Mouse (Mus musculus) hematopoietic stem cell, adult 5-6 weeks (primary cell): ENCODE measurements around the gene Asic4. TPM values are rescaled to one million over a fixed set of nuclear protein-coding genes. Genes with fewer than 3 reads are reported as not detected.
A peak's percentile ranks its signal among the peaks of the same experiment; 100 is the strongest.

Experiments used
- ATAC-seq, 2 experiments: fragments of 125-278 bp in 1 of 2; replicated peaks in 1 of 2; 2 replicates each; pipeline ENCODE4 v1.8.0; 2016 to 2017; ENCODE audit warnings: inconsistent platforms in 2 of 2, mild to moderate bottlenecking in 2 of 2, moderate number of reproducible peaks in 2 of 2, low read depth in 1 of 2, moderate TSS enrichment in 1 of 2; ENCODE audit not compliant: low FRiP score in 2 of 2, poor library complexity in 2 of 2, severe bottlenecking in 2 of 2, insufficient read depth in 1 of 2, low TSS enrichment in 1 of 2
- total RNA-seq: library from RNA; stranded (forward); fragments of 172-1452, 232-1000 nt; gene quantifications from 2 replicates; pipeline ENCODE4 v1.2.3, GENCODE M21; 2017

Asic4 gene
- total RNA-seq, 1 experiment from 2014 or later = not detected

DNA sequence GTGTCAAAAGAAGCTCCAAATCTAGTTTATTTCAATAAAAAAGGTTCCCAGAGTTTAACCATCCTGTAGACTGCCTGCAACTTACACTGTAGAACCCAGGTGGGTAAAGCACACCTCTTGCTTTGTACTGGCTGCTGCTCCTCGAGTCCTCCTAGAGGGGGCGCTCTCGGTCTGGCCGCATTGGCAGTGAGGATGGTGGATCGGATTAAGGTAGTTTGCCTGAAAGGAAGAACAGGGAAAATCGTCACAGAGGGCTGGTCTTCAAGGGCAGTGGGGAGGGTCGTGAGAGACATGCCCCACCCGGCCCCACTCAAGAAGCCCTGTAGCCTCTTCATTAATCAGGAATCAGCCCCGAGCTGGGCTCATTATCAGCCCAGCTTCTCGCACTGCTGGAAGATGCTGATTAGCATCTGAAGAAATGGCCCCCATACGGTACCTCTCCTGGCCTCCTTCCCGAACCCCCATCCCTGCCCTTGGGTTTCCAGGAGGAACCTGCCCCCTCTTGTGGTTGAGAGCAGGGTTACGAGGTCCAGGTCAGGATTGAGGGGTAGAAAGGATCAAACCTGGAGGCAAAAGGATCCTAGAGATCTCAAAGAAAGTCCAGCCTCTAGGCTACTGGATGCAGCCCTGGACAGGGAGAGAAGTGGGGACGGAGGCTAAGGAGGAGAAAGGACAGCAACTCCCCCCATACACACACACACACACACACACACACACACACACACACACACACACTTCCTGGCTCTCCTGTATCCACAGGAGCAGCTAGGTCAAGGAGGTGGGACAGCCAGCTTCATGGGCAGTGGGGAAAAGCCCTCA is 6.7 kb downstream of the Asic4 start:
- no peak for ATAC-seq

DNA sequence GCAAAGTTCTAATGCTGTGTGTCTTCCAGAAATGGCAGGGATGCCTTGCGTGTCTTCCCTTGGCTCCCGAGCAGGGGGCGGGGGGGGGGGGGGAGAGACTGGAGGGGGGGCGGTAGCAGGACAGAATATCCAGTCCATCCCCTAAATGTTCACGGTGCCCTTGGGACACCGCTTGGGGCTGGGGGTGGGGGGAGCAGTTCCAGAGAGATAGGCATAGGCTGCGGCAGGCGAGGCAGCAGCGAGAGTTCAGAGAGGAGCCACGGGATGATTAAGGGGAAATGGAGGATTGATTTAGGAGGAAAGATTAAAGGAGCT is 7.4 kb downstream of the Asic4 start:
- no peak for ATAC-seq

DNA sequence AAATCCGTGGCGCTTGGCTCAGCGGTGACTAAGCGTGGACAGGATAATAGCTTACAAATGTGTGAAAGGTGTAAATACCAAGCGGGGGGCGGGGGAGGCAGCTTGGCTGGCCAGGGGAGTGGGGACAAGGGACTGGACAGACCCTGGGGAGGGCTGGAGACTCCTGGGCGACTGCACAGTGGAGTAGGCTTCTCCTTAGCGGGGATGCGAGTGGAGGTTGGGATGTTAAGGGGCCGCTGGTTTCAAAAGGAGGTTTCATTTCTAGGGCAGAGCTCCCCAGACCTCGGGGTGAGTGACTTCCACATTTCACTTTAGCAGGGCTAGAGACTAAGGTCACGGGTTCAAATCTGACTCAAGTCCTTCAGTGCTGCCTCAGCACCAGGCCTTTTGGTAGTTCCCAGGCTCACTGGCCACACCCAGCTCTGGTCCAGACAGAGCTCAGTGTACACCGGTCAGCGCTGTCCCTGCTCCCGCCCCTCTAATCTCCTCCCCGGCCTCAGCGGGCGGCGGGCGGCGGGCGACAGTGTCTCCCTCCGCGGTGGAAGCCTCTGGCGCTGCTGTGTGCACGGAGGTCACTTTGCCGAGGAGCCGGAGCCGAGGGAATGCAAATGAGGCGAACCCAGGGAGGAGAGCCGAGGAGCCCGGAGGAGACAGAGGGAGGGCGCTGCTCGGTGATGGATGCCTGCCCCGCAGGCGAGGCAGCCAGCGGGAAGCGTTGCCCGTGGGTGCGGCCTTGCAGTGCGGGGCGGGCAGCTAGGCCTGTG is 8.0 kb downstream of the Asic4 start:
- peak in 1 of 2 experiments; percentile 41; a peak in 1 of 4 replicates for ATAC-seq

DNA sequence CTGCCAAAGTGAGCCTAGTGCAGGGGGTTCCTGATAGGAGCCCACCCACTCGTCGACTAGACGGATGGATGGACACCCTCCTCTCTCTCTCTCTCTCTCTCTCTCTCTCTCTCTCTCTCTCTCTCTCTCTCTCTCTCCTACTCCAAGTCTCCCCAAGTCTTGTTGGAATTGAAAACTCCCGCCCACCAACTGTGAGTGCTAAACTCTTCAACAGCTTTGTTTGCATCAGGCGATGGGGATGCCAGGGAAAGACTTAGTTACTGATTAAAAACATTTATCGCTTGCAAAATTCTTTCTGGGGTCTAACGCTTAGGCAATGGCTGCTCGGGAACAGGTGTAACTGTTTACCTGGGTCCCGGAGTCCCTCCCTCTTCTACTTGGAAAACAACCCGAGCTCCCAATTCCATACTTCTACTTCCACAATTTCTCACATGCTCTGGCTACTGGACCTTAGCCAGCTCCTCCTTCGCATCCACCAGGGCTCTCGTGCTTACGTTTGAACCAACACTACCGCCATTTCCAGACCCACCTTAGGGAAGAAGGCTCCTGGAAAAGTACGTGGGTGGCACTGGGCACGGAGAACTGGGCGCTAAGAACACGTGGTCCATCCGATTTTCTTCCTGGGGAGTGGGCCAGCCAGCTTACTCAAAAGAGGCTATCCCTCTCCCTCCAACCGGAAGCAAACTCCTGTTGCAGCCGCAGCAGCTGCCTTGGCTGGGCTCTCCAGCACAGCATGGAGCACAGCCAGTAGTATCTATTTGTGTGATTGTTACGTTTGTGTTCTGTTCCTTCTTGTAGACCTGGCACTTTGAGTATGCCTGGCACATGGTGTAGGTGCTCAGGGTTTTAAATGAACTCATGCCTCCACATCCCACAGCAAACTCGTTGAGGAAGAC is 8.8 kb downstream of the Asic4 start:
- no peak for ATAC-seq

DNA sequence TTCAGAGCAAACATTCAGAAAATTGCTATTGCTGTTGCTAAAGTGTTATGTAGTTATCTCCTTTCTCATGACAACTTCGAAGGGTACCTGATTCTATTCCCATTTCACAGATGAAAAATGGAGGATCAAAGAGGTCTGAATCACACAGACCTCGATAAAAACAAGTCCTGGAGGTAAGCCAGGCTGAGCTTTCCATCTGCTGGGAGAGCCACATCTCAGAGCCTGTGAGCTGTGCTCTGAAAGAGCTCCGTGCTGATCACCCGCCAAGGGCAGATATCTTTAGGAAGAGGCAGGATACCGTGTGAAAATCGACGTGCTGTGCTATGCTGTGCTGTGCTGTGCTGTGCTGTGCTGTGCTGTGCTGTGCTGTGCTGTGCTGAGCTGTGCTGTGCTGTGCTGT is 10.1 kb downstream of the Asic4 start:
- ATAC-seq = no peak

DNA sequence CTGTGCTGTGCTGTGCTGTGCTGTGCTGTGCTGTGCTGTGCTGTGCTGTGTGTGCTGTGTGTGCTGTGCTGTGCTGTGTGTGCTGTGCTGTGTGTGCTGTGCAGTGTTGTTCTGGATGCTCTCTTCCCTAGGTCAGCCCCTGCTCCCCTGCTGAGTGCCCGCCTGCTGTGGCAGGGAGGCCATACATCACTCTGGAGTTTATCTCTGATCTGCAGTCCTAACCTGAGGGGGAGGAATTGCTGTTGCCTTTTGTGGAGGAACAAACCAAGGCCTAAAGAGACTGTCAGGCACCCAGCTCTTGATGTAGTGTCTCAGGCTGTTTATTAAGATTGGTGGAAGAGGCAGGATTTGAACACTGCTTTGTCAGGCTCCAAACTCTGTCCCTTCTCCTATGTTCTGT is 12.4 kb downstream of the Asic4 start:
- no peak for ATAC-seq

DNA sequence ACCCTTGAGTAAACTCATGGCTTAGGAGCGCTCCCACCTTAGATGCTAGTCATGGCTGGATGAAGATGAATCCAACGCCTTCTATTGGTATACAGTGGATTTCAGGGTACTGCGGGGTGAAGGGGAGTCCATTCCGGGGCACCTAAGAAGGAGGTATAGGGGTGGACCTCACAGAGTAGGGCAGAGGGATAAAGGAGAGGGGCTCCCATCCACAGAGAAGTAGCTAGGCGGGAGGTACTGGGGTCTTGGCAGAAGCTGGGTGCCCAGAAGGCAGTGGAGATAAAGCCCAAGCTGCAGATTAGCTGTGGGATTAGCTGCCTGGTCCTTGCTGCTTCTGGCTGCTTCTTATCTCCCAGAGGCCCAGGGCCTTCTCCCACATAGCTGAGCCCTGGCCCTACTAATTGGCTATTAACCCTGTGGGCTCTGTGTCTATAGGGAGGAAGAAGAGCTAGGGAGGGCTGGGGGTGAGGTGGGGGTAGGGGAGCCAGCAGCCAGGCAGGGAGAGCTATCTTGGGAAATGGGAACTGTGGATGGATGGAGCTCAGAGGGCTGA is 13.5 kb downstream of the Asic4 start:
- ATAC-seq = no peak

DNA sequence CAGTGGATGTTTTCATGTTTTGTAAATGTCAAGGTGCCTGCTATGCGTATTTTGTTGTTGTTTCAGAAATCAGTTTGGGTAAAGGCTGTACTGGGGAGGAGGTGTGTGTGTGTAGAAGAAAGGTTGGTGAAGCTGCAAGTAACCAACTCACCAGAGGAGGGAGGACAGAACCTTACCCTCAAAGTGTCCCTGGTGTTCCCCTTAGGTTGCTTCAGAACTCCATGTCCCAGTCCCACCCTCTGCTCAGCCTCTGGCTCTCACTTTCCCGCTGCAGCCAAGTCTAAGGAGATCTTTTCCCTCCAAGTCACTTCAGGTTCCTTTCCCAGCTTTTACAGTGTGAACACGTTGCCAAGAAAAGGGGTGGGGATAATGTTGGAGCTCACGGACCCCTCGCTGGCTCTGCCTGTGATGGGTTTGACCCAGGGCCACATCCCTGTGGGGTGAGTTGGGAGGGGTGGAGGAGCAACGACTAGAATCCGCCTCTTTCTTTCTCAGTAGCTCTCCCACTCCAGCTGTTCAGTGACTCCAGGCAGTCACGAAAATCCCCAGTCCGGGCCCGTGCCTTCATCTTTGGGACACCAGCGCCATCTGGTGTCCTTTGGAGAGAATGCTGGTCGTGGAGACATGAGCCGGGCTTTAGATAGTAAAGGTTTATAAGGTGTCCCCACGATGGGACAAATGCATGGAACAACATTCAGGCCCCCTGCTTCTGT is 17.1 kb downstream of the Asic4 start:
- peak; percentile 62 to 71 for ATAC-seq

DNA sequence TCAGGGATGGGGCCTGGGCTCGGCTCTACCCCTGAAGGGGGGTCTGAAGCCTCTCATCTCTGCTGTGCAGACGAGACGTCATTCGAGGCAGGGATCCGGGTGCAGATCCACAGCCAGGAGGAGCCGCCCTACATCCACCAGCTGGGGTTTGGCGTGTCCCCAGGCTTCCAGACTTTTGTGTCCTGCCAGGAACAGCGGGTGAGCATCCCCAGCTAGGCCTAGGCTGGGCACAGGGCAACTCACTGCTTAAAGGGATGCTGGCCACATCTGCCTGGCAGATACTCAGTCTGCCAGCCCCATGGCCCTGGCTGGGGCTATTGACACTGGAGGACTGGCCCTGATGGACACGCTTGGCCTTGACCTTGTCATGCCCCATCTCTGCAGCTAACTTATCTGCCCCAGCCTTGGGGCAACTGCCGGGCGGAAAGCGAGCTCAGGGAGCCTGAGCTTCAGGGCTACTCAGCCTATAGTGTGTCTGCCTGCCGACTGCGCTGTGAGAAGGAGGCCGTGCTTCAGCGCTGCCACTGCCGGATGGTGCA is 19.1 kb downstream of the Asic4 start:
- ATAC-seq = no peak

DNA sequence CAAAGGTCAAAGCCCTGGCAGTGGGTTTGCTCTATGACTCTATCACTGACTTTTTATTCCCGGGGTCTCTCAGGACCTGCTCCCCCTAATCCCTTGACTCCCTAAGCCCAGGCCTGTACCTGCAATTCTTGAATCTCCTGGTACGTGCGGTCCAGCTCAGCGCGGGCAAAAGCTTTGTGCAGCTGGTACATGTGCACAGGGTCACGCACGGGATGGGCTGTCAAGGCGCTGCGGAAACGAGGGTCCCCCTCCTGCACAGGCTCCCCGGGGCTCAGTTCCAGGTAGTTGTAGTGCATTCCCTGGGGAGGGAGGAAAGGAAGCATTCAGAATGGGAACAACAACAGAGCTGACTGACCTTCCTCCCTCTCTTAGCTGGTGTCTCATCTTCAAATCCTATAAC is 26.2 kb downstream of the Asic4 start:
- ATAC-seq = no peak

DNA sequence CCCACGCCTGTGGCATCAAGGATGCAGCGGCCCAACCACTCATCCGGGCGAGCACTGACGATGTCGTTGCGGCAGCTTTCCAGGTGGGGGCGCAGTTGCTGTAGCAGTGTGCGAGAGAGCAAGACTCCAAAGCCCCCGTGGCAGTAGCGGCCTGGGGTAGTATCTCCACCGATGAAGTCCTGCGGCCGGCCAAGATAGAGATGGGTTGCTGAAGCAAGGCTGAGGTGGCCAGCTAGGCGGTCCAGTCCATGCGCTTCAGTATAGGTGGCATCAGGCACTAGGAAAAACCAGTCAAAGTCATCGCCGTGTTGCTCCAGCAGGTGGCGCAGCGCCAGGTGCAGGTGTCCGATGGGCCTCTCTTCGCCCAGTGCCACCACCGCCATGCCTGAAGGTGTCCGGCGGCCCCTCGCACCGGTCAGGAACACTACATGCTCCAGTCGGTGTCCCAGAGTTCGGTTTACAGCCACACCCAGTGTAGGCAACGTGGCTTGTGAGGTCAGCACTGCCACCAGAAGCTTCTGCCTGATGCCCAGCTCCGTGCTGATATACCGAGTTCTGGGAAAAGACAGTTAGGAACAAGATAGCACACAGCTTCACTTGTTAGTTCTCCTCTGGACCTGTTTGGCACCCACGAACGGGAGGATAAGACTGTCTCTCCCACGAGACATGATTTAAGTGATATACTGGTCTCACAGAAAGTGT is 27.2 kb downstream of the Asic4 start:
- ATAC-seq = peak; percentile 50 to 54; a peak in 3 of 4 replicates

DNA sequence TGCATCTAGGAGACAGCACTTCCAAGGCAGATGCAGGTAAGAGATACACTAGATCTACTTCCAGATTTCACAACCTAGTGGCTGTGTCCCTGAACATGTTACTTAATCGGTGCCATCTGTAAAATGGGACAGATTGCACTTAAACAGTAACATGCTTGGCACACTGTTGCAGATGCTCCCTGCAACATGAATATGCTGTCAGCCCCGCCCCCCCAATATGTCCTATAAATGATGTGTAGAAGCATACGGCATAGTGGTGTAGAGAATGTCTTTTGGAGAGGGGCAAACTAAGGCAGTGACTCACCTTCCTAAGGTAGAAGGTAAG is 27.7 kb downstream of the Asic4 start:
- no peak for ATAC-seq

DNA sequence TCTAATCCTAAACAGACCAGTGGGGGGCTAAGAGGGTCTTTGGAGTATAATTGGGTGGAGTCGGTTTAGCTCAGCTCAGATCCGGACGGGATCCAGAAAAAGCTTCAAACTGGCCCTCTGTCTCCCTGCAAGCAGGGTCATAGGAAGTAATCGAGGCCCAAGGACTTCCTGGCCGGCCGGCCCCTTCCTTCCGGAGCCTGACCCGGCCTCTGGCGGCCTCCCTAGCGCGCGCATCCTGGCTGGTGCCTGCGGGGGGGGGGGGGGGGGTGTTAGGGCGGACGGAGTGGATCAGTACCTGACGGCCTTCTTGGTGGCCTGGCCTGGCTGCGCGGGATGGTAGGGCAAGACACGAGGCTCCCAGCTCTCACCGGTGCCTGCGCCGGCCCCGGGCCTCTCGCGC is 28.3 kb downstream of the Asic4 start:
- ATAC-seq = no peak

DNA sequence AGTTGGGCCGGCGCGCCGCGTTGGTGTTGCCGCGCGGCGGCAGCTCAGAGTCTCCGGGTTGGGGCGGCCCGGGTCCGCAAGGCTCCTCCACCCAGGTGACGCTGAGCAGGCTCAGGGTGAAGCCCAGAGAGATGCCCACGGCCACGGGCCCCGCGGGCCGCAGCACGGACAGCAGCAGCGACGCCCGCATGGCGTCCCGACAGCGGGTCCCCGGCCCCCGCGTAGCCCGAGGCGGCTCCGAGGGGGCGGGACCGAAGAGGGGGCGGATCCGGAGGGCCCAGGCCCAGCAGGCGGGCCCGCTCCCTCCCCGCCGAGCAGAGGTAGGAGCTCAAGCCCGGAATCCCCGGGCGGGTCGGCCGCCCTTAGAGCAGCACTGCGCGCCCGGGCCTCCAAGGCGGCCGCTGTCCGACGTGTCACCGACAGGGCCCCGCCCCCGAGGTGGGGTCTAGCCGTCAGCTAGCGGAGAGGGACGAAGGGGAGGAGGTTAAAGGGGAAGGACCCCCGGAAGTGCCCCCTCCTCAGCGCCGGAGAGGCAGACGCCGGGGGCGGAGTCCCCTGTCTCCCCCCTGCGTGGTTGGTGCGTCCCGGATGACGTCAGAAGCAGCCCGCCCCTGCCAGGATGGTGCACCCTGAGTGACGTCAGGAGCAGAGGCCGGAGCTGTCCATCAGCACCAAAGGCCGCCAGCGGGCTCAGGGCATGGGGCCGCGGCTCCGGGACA is 28.8 kb downstream of the Asic4 start, which contains the start of the genes Chpf and Tmem198:
Chpf (minus strand) TSS at position 392 of the 719 bp plus-strand sequence.
Tmem198 (plus strand) TSS at position 617 of the 719 bp plus-strand sequence.
- peak; percentile 68 to 79 for ATAC-seq

DNA sequence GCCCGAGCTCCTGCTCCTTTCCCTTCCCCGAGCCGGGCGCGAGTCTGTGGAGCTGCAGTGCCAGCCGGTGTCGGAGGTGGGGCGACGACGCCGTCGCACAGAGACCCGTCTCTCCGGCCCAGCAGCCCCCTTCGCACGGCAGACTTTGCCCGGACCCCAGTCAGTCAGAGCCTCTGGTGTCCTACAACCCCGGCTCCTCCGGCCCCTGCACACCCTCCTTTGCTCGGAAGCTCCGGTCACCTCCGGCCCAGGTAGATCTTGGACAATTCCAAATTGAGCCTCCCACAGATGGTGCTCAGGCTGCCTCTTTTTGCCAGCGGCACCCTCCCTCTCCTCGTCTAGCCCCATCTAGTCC is 29.4 kb downstream of the Asic4 start:
- no peak for ATAC-seq

DNA sequence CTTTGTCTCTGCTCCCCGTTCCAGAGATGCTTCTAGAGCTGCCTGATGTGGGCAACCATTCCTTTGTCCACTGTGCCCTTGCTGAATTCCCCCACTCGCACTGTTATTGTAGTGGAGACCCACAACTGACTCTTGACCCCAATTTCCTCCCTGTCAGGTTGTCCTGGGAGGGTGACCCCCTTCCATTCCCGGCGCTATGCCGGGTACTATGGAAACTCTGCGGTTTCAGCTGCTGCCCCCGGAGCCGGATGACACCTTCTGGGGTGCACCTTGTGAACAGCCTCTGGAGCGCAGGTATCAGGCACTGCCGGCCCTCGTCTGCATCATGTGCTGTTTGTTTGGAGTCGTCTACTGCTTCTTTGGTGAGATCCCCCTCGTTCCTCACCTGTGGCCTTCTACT is 29.8 kb downstream of the Asic4 start:
- no peak for ATAC-seq
